Mouse (Mus musculus): ENCODE data around the gene Dnaic1. TPM values are rescaled to one million over a fixed set of nuclear protein-coding genes. Genes with fewer than 3 reads are reported as not detected.
"Not testable (repeated sequence)": the region's sequence is repeated elsewhere in the genome, so short reads cannot be mapped to it uniquely, and the experiment has no call there.

Dnaic1 gene
- polyA plus RNA-seq, 1 experiment from 2014 or later = 3.5 TPM

DNA sequence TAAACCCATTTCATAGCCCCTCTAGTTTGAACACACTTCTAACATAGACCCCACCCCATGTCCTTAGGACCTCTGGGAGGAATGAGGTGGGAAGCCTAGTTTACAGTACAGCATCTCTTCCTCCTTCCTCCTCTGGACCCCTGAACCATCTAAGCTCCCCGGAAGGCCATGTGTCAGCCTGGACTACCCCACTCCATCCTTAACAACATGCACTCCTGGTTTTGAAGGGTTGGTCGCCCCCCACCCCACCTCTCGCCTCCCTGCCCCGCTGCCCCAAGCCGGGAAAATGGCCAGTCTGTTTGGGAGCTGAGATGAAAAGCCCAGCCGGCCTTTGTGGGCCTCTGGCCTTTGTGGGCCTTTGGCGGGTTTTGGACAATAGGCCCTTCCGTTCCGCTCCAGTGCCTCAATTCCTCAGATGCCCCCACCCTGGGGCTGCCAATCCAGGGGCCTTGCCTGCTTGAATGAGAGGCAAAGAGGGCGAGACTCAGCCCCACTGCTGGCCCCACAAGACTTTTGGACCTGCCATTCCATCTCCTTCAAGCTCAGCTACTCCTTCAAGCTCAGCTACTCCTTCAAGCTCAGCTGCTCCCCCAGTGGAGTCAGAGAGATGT lies 116.4 kb downstream of the Dnaic1 start:
- H3K36me3 ChIP-seq (replicated peaks); H3K4me3 ChIP-seq; H3K27me3 ChIP-seq (replicated peaks); H3K9ac ChIP-seq; H3K9me3 ChIP-seq; H3K27ac ChIP-seq; H3K4me2 ChIP-seq: not testable (repeated sequence)
- ATAC-seq (replicated peaks) = 0 out of 2 replicates have a peak, but pooled peaks have one; percentile 18
- 9% methylated on average over 10 of the region's 10 CpGs for WGBS
- H3K4me1 ChIP-seq = peaks cover 21% of the 10 kb centered on the region

Other genes with a start within 250 kb of the Dnaic1 start
- gene Ubap1, start 220.8 kb upstream of the Dnaic1 start, polyA plus RNA-seq (2015; fragmentation: Nextera tagmentation; extraction: Ambion mirVana) = 65.2 and 73.8 TPM in 2 replicates
- 3.0 and 3.3 TPM in 2 replicates for gene Kif24, start 104.9 kb upstream of the Dnaic1 start, polyA plus RNA-seq (2015; fragmentation: Nextera tagmentation; extraction: Ambion mirVana)
- gene Nudt2, start 104.6 kb upstream of the Dnaic1 start, polyA plus RNA-seq (2015; fragmentation: Nextera tagmentation; extraction: Ambion mirVana) = 65.1 and 66.3 TPM in 2 replicates
- gene AI464131, start 66.7 kb upstream of the Dnaic1 start, polyA plus RNA-seq (2015; fragmentation: Nextera tagmentation; extraction: Ambion mirVana) = 6.3 and 8.9 TPM in 2 replicates
- 13.8 and 15.5 TPM in 2 replicates for gene 1110017D15Rik, start 52.4 kb upstream of the Dnaic1 start, polyA plus RNA-seq (2015; fragmentation: Nextera tagmentation; extraction: Ambion mirVana)
- 16.8 and 18.3 TPM in 2 replicates for gene Fam219a, start 237 bp upstream of the Dnaic1 start, polyA plus RNA-seq (2015; fragmentation: Nextera tagmentation; extraction: Ambion mirVana)
- gene Enho, start 70.5 kb downstream of the Dnaic1 start, polyA plus RNA-seq (2015; fragmentation: Nextera tagmentation; extraction: Ambion mirVana) = 121 and 122 TPM in 2 replicates
- 28.1 and 32.2 TPM in 2 replicates for gene Cntfr, start 127.3 kb downstream of the Dnaic1 start, polyA plus RNA-seq (2015; fragmentation: Nextera tagmentation; extraction: Ambion mirVana)
- gene Il11ra1, start 130.2 kb downstream of the Dnaic1 start, polyA plus RNA-seq (2015; fragmentation: Nextera tagmentation; extraction: Ambion mirVana) = 37.5 and 40.3 TPM in 2 replicates
- gene Rpp25l, start 143.8 kb downstream of the Dnaic1 start, polyA plus RNA-seq (2015; fragmentation: Nextera tagmentation; extraction: Ambion mirVana) = 59.1 and 64.6 TPM in 2 replicates
- gene Dctn3, start 153.4 kb downstream of the Dnaic1 start, polyA plus RNA-seq (2015; fragmentation: Nextera tagmentation; extraction: Ambion mirVana) = 295 and 308 TPM in 2 replicates
- gene Arid3c, start 161.4 kb downstream of the Dnaic1 start, polyA plus RNA-seq (2015; fragmentation: Nextera tagmentation; extraction: Ambion mirVana) = 0.56 and 1.1 TPM in 2 replicates
- gene Galt, start 185.5 kb downstream of the Dnaic1 start, polyA plus RNA-seq (2015; fragmentation: Nextera tagmentation; extraction: Ambion mirVana) = 48.3 and 51.1 TPM in 2 replicates
- 65.7 and 66.0 TPM in 2 replicates for gene Sigmar1, start 186.4 kb downstream of the Dnaic1 start, polyA plus RNA-seq (2015; fragmentation: Nextera tagmentation; extraction: Ambion mirVana)
- gene Ccl27a, start 204.5 kb downstream of the Dnaic1 start, polyA plus RNA-seq (2015; fragmentation: Nextera tagmentation; extraction: Ambion mirVana) = 278 and 302 TPM in 2 replicates